Mouse (Mus musculus): ENCODE measurements at regions not wholly inside any gene's neighbourhood (a gene's known extent, or its start where the extent isn't known, plus 50 kb on each side); places are given as distances from the start of the nearest gene placed in this dataset.

GRCm38 (mm10) chr4:55711500-55712341, 179.5 kb upstream of the Klf4 start:
- H3K27me3 ChIP-seq (ENCODE audit: control insufficient read depth, insufficient read depth, low read length) = no peaks in the 10 kb centered on the region
- no peak overlapping the region for H3K27ac ChIP-seq (replicated peaks)
- DNase-seq (ENCODE audit: low spot score) (no peak), ATAC-seq (ENCODE audit: low FRiP score, low TSS enrichment) (no peak)
- H3K4me3 ChIP-seq (ENCODE audit: low read depth, low read length) = no peak overlapping the region
- WGBS = 56% methylated on average over 13 of the region's 13 CpGs
- no peaks in the 10 kb centered on the region for H3K4me1 ChIP-seq (replicated peaks; ENCODE audit: control insufficient read depth, insufficient read depth)
- H3K9me3 ChIP-seq (ENCODE audit: control insufficient read depth, low read length) = no peaks in the 10 kb centered on the region
- no peak overlapping the region for H3K9ac ChIP-seq (ENCODE audit: low read length)
- H3K4me2 ChIP-seq (replicated peaks; ENCODE audit: low read depth) = no peak overlapping the region
- TF ChIP-seq CTCF (IDR thresholded peaks at IDR 0.05; ENCODE audit: low read depth) (no peak), EP300 (optimal IDR thresholded peaks at IDR 0.05) (no peak)
- H3K36me3 ChIP-seq (ENCODE audit: control insufficient read depth, insufficient read depth, low read length) = no peaks in the 10 kb centered on the region

GRCm38 (mm10) chr4:55710476-55710875, 178.2 kb upstream of the Klf4 start:
- Histone ChIP-seq H3K4me3 (ENCODE audit: low read depth, low read length) (no peak overlapping the region), H3K4me1 (replicated peaks; ENCODE audit: control insufficient read depth, insufficient read depth) (no peaks in the 10 kb centered on the region), H3K9ac (ENCODE audit: low read length) (no peak overlapping the region), H3K9me3 (ENCODE audit: control insufficient read depth, low read length) (no peaks in the 10 kb centered on the region), H3K36me3 (ENCODE audit: control insufficient read depth, insufficient read depth, low read length) (no peaks in the 10 kb centered on the region), H3K27me3 (ENCODE audit: control insufficient read depth, insufficient read depth, low read length) (no peaks in the 10 kb centered on the region), H3K27ac (replicated peaks) (no peak overlapping the region), H3K4me2 (replicated peaks; ENCODE audit: low read depth) (no peak overlapping the region)
- TF ChIP-seq CTCF (IDR thresholded peaks at IDR 0.05; ENCODE audit: low read depth) = no peak
- no peak for ATAC-seq (ENCODE audit: low FRiP score, low TSS enrichment)
- WGBS = 69% methylated on average over 5 of the region's 5 CpGs
- DNase-seq (ENCODE audit: low spot score) = no peak

GRCm38 (mm10) chr4:55708808-55709207, 176.5 kb upstream of the Klf4 start:
- H3K9ac ChIP-seq (ENCODE audit: low read length) = no peak overlapping the region
- no peaks in the 10 kb centered on the region for H3K9me3 ChIP-seq (ENCODE audit: control insufficient read depth, low read length)
- TF ChIP-seq EP300 (optimal IDR thresholded peaks at IDR 0.05) (no peak), CTCF (IDR thresholded peaks at IDR 0.05; ENCODE audit: low read depth) (no peak)
- no peak overlapping the region for H3K4me2 ChIP-seq (replicated peaks; ENCODE audit: low read depth)
- ATAC-seq (ENCODE audit: low FRiP score, low TSS enrichment) = no peak
- WGBS = 82% methylated on average over 2 of the region's 2 CpGs
- H3K27me3 ChIP-seq (ENCODE audit: control insufficient read depth, insufficient read depth, low read length) = no peaks in the 10 kb centered on the region
- no peak overlapping the region for H3K4me3 ChIP-seq (ENCODE audit: low read depth, low read length)
- DNase-seq (ENCODE audit: low spot score) = no peak
- no peaks in the 10 kb centered on the region for H3K36me3 ChIP-seq (ENCODE audit: control insufficient read depth, insufficient read depth, low read length)
- no peak overlapping the region for H3K27ac ChIP-seq (replicated peaks)
- no peaks in the 10 kb centered on the region for H3K4me1 ChIP-seq (replicated peaks; ENCODE audit: control insufficient read depth, insufficient read depth)

- Histone ChIP-seq H3K27ac (replicated peaks) (no peak overlapping the region), H3K4me3 (ENCODE audit: low read depth, low read length) (no peak overlapping the region), H3K9me3 (ENCODE audit: control insufficient read depth, low read length) (no peaks in the 10 kb centered on the region), H3K36me3 (ENCODE audit: control insufficient read depth, insufficient read depth, low read length) (no peaks in the 10 kb centered on the region), H3K4me1 (replicated peaks; ENCODE audit: control insufficient read depth, insufficient read depth) (no peaks in the 10 kb centered on the region), H3K4me2 (replicated peaks; ENCODE audit: low read depth) (no peak overlapping the region), H3K9ac (ENCODE audit: low read length) (no peak overlapping the region), H3K27me3 (ENCODE audit: control insufficient read depth, insufficient read depth, low read length) (no peaks in the 10 kb centered on the region)
- DNase-seq (ENCODE audit: low spot score) = no peak
- TF ChIP-seq EP300 (optimal IDR thresholded peaks at IDR 0.05) (no peak), CTCF (IDR thresholded peaks at IDR 0.05; ENCODE audit: low read depth) (no peak)
- ATAC-seq (ENCODE audit: low FRiP score, low TSS enrichment) = no peak
- 70% methylated on average over 10 of the region's 10 CpGs for WGBS
Observed at GRCm38 (mm10) chr4:55707916-55708315, 175.7 kb upstream of the Klf4 start.

GRCm38 (mm10) chr4:55704921-55705320, 172.7 kb upstream of the Klf4 start:
- H3K27me3 ChIP-seq (ENCODE audit: control insufficient read depth, insufficient read depth, low read length) = no peaks in the 10 kb centered on the region
- no peaks in the 10 kb centered on the region for H3K4me1 ChIP-seq (replicated peaks; ENCODE audit: control insufficient read depth, insufficient read depth)
- no peak overlapping the region for H3K9ac ChIP-seq (ENCODE audit: low read length)
- 69% methylated on average over 4 of the region's 4 CpGs for WGBS
- ATAC-seq (ENCODE audit: low FRiP score, low TSS enrichment) (no peak), DNase-seq (ENCODE audit: low spot score) (no peak)
- H3K4me3 ChIP-seq (ENCODE audit: low read depth, low read length) = no peak overlapping the region
- no peaks in the 10 kb centered on the region for H3K36me3 ChIP-seq (ENCODE audit: control insufficient read depth, insufficient read depth, low read length)
- H3K9me3 ChIP-seq (ENCODE audit: control insufficient read depth, low read length) = no peaks in the 10 kb centered on the region
- no peak overlapping the region for H3K4me2 ChIP-seq (replicated peaks; ENCODE audit: low read depth)
- H3K27ac ChIP-seq (replicated peaks) = no peak overlapping the region
- TF ChIP-seq CTCF (IDR thresholded peaks at IDR 0.05; ENCODE audit: low read depth) (no peak), EP300 (optimal IDR thresholded peaks at IDR 0.05) (no peak)

GRCm38 (mm10) chr4:55703346-55703916, 171.2 kb upstream of the Klf4 start:
- ATAC-seq (ENCODE audit: low FRiP score, low TSS enrichment) = no peak
- Histone ChIP-seq H3K4me2 (replicated peaks; ENCODE audit: low read depth) (no peak overlapping the region), H3K27me3 (ENCODE audit: control insufficient read depth, insufficient read depth, low read length) (no peaks in the 10 kb centered on the region), H3K36me3 (ENCODE audit: control insufficient read depth, insufficient read depth, low read length) (no peaks in the 10 kb centered on the region), H3K4me1 (replicated peaks; ENCODE audit: control insufficient read depth, insufficient read depth) (no peaks in the 10 kb centered on the region), H3K4me3 (ENCODE audit: low read depth, low read length) (no peak overlapping the region), H3K9ac (ENCODE audit: low read length) (no peak overlapping the region), H3K27ac (replicated peaks) (no peak overlapping the region), H3K9me3 (ENCODE audit: control insufficient read depth, low read length) (no peaks in the 10 kb centered on the region)
- 72% methylated on average over 2 of the region's 2 CpGs for WGBS
- TF ChIP-seq CTCF (IDR thresholded peaks at IDR 0.05; ENCODE audit: low read depth) (no peak), EP300 (optimal IDR thresholded peaks at IDR 0.05) (no peak)
- DNase-seq (ENCODE audit: low spot score) = no peak

Data from stomach, postnatal 0 days (tissue).